Mouse (Mus musculus): ENCODE data around the gene Mpp3.

Gene Mpp3

DNA sequence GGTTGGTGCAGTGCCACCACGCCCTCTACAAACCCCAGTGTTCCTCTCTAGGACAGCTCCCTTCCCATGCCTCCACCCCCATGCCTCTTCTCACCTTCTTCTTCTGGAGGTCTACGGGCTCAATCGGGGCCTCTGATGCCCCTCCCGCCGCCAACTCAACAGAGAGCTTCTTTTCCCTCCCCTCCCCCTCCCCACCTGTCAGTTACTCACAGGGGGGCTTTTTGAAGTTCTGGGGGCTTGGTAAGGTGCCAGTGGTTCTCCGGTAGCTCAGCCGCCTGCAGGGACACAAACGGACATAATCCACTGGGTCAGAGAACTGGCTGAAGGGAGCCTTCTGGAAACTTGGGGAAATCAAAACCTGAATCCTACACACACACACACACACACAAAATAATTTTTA is 16.8 kb downstream of the Mpp3 start:
- WGBS = 68% methylated on average over 8 of the region's 8 CpGs

GRCm38 (mm10) chr11:102010140-102010539 is 18.1 kb downstream of the Mpp3 start:
- 41% methylated on average over 13 of the region's 13 CpGs for WGBS

DNA sequence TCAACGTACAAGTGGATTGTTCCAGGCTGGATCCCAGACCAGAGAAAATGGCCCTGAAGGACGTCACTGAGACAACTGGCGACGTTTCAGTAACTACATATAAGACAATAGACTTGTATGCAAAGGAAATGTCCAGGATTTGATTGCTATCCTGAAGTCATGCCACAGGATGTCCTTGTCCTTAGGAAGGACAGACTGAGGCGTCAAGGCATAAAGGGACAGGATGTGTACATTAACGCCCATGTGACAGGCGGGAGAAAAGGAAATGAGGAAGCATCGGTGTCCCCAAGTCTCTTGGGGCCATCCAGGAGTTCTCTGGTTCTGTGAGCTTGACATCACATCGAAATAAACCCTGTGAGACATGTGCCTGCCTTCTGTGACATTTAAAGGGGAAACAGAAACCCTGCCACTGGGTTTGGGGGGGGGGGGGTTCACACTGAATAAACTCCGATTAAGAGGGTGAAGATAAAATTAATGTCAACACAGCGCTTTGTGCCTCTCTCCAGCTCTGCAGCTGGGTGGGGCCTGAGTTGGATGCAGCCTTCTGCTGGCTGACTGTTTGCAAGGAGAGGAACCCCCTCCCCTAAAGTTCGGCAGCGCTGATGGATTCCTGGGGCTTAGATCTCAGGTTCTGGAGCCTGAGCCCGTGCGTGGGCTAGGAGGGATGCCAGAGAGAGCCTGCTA is 19.2 kb downstream of the Mpp3 start:
- 67% methylated on average over 15 of the region's 15 CpGs for WGBS

DNA sequence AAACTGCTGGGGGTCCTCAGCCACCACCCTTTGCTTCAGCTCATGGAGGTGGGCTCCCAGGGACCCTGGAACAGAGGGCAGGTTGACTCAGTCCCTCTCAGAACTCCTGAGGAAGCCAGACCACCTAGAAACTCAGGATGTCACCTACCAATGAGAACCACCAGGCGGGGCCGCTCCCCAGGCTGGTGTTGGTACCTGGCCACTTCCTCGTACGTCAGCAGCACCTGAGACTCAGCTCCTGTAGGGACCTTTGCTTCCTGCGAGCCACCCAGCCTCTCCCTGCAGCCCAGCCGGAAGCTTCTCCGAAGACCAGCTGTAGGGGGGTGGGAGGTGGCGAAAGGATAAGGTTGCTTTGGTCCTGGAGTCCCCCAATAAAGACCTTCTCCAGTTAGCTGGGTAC is 19.9 kb downstream of the Mpp3 start:
- WGBS = 91% methylated on average over 8 of the region's 8 CpGs

DNA sequence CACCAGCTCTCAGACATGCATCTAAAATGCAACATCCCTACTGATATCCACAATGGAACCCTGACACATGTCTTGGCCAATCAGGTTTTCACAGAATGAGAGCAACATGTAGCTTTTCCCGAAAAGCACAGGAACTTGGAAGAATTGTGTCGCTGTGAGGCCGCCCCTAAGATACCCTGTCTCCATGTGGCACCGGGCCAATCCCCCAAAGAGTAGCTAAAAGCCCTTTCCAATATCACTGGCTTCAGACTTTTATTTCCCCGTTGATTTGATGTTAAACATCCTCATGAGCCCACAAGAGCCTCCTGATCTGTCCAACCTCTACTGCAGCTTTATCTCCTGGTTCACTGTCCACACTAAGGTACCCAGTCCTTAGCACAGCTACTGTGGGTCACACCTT is 21.6 kb downstream of the Mpp3 start:
- WGBS = 74% methylated on average over 5 of the region's 5 CpGs

DNA sequence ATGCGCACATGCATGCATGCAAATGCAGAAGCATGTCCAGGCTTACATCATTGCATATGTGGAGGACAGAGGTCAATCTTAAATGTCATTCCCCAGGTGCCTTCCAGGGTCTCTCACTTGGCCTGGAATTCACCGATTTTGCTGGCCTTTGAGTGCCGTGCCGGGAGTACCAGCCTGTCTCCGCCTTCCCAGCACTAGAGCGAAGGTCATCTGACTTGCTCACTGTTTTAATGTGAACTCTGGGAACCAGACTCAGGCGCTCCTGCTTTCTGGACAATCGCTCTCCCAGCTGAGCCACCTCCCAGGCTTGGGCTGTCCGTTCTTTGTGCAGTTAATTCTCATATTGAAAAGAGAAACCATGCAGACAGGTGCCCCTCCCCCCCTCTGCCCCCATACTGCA is 22.0 kb downstream of the Mpp3 start:
- 80% methylated on average over 9 of the region's 9 CpGs for WGBS

DNA sequence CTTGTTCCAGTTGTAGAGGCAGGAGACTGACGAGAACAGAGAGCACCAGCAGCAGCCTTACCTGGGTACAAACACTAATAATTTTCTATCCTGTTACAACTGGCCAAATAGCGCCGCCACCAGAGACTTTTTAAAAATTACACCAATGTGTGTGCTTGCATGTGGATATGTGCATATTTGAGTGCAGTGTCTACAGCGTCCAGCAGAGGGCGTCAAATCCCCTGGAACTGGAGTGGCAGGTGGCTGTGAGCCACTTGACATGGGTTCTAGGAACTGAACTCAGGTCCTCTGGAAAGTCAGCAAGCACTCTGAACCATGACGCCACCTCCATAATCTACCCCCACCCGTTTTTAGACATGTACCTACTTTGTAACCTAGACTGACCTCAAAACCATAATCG is 24.0 kb downstream of the Mpp3 start:
- 91% methylated on average over 8 of the region's 8 CpGs for WGBS

GRCm38 (mm10) chr11:101999466-101999865 is 28.8 kb downstream of the Mpp3 start:
- WGBS = 51% methylated on average over 4 of the region's 4 CpGs

DNA sequence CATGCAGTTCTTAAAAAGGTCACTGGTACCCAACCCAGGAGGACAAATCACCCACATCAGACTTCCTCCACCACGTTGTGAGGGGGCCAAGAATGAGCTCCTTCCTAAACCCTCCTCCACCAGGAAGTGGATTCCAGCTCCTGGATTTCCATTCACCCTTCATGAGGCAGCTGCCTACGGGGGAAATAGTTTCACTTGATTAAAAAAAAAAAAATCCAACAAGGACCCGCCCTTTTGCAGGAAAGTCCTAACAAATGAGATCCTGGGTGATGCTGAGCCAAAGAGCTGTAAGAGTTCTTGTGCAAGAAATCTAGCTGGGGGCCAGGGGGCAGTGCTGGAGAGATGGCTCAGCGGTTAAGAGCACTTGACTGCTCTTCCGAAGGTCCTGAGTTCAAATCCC is 30.0 kb downstream of the Mpp3 start:
- WGBS = 51% methylated on average over 5 of the region's 5 CpGs

DNA sequence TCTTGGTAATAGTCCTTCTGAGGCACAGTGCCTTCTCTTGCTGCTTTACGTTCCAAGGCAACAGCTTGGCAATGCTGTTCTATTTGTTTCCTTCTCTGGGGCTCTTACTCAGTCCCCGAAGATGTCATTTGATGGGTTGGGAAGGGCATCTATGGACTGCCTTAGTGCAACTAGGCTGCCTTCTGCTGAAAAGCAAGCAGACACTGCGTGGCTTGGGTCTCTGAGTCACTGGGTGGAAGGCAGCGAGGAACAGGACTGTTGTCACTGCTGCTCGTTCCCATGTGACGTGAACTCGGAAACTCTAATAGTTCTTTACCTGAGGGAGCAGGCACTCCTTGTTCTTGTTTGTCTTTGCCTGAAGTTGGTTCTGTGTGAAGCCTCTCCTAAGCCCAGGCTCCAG is 32.3 kb downstream of the Mpp3 start:
- 73% methylated on average over 7 of the region's 7 CpGs for WGBS

- WGBS = 41% methylated on average over 8 of the region's 8 CpGs
These were observed 34.2 kb downstream of the Mpp3 start for GRCm38 (mm10) chr11:101994100-101994499.

GRCm38 (mm10) chr11:101992411-101992810 is 35.9 kb downstream of the Mpp3 start:
- WGBS = 55% methylated on average over 7 of the region's 7 CpGs

DNA sequence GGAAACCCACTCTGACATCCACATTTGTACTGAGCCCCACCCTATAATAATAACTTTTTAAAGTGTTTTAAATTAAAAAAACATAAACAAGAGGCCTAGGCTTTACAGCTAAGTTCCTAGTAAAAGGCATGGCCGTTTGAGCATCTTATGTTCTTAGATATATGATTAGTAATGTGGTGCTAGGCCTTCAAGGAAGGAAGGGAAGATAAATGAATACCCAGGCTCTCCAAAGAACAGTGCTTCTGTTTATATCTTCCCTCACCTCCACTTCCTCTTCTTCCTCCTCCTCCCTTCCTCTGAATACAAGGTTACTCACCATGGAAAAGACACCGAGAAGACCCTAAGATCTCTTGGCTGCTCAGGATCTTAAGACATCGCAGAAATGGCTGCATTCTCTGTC is 36.4 kb downstream of the Mpp3 start:
- WGBS = 63% methylated on average over 3 of the region's 3 CpGs

GRCm38 (mm10) chr11:101990244-101990643 is 38.0 kb downstream of the Mpp3 start:
- 48% methylated on average over 3 of the region's 3 CpGs for WGBS

GRCm38 (mm10) chr11:101986913-101987312 is 41.3 kb downstream of the Mpp3 start, which contains the start of gene Dusp3:
Gene Dusp3, minus strand, starts transcription at chr11:101987013.
- 90% methylated on average over 3 of the region's 3 CpGs for WGBS

GRCm38 (mm10) chr11:101985990-101986389 is 42.3 kb downstream of the Mpp3 start:
- WGBS = 1% methylated on average over 10 of the region's 10 CpGs

DNA sequence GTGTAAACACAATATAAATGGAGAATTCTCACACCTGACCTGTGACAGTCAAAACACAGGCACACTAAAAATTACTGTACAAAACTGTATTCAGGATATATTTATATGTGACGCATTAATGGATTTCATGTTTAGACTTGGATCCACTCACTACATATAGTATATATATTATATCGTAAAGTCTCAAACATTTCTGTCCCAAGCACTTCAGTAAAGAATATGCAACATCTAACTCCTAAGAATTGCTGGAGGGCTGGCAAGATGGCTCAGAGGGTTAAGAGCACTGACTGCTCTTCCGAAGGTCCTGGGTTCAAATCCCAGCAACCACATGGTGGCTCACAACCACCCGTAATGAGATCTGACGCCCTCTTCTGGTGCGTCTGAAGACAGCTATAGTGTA is 42.8 kb downstream of the Mpp3 start:
- 36% methylated on average over 6 of the region's 6 CpGs for WGBS

- under 1% methylated on average over 71 of the region's 71 CpGs for WGBS
These were observed 43.9 kb downstream of the Mpp3 start, which contains the start of gene Cfap97d1 for GRCm38 (mm10) chr11:101984054-101985025. Gene Cfap97d1, plus strand, starts transcription at chr11:101984279.

GRCm38 (mm10) chr11:101983431-101983921 is 44.8 kb downstream of the Mpp3 start:
- 39% methylated on average over 10 of the region's 10 CpGs for WGBS

DNA sequence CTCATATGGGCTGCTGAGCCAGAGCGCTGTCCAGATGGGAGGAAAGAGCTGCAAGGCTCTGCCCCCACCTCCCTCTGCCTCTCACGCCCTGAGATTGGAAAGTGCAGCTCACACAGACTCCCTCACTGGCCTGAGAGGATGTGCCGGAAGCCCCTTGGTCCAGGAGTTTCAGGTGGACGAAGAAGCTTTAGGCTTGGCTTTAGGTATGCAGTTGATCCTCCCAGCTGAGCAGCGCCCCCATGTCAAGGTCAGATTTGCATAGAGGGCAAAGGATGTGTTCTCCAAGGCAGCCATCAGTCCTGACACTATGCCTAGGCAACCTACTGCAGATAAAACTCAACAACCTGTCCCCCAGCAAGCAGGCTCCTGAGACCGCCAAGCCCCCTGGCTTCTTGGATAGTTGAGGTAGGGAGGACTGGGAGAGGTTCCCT is 45.3 kb downstream of the Mpp3 start:
- 46% methylated on average over 6 of the region's 6 CpGs for WGBS

DNA sequence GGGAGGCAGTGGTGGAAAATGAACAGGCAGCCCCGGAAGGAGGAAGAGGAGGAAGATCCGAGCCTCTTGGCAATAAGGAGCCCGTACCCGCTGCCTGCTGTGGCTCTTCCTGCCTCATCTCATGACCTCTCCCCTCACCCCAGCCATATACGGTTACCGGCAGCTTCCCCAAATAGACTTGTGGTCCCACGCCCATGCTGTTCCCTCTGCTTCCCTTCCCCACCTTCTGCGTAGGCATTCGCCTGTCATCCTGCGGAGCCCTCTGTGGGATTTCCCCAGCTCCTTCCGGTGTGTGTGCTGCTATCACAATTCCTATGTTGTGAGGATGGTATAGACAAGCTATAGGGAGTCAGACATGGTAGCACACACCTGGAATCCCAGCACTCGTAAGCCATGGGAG is 46.4 kb downstream of the Mpp3 start:
- WGBS = 52% methylated on average over 12 of the region's 12 CpGs

DNA sequence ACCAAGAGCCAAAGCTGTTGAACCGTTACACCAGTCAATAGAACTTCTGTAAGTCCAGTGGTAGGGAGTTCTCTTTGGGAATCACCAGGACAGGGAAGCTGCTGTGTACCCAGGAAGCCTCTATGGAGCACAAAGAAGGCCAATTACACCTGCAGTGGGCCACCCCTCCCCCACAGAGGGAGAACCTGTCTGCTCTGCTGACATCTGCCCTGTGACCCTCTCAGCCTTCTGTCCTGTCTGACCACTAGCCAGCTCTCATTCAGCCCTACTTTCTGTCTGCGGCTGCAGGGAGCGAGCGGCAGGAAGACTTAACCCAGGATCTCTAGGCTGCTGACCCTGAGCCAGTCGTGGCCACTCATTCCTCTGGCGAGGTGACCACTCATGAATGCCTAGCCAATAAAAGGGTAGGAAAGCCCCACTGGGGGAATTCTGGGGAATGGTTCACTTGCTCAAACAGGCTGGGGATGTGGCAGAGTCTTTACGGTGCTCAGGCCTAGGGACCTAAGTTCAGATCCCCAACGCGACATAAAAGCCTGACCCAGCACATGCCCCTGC is 47.6 kb downstream of the Mpp3 start:
- WGBS = 82% methylated on average over 9 of the region's 9 CpGs

Measured in cerebral cortex, adult 2 months (tissue).